Mouse (Mus musculus) MEL-GATA-1-ER (cell line): ENCODE results near the gene St3gal3.
A peak's percentile ranks its signal among the peaks of the same experiment; 100 is the strongest.

Experiments used
- DNase-seq: peaks from one replicate; pipeline ENCODE4 v3.0.0-alpha.2; 2012; ENCODE audit warnings: low read depth; ENCODE audit errors: extremely low read depth

St3gal3 gene

DNA sequence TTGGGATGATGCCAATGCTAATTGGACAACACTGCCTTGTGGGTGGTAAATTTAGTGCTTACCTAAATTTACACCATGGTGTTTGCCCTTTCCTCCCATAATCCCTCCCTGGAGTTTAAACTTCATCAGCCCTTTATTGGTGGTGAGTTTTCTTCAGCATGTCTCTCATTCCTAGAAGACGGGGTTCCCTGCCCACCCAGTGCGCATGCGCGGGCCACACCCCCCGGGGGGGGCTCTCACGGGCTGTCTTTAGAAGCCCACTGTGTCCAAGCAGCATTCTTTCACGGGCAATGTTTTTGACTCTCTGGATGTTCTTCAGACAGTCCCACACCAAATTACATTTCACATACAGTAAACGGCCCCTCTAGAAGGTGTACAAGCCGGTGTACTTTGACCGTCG is 44.3 kb downstream of the St3gal3 start:
- no peak for DNase-seq

DNA sequence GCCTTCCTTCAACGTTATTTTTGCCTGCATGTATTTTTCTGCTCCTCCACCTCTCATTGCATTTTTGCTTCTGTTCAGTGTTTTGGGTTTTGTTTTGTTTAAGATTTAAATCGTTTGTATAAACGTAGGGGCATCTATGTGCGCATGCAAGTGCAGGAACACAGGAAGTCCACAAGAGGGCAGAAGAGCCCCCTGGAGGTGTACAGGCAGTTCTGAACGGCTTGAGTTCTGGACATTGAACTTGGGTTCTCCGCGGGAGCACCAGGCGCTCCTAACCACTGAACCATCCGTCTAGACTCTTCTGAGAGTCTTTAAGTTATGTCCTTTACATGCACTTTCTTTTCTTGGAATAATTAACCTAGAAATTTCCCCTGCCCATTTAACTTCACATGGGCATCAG is 44.8 kb downstream of the St3gal3 start:
- DNase-seq, result no peak

DNA sequence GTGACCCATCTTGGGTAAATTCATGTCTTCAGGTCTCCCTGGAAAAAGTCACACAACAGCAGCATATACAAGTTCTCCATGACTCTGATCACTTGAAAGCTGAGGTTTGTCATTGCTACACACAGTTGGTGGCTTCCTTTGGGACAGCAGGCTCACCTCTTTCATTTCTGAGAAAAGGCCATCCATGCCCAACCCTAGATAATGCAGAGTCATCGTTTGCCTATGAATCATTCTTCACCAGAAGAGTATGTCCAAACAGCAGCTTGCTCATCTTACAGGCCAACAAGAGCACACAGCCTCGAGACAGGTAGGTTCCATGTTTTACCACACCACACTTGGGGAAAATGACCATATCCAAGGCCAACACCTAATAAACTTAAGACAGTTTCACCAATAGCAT is 45.9 kb downstream of the St3gal3 start:
- no peak for DNase-seq

DNA sequence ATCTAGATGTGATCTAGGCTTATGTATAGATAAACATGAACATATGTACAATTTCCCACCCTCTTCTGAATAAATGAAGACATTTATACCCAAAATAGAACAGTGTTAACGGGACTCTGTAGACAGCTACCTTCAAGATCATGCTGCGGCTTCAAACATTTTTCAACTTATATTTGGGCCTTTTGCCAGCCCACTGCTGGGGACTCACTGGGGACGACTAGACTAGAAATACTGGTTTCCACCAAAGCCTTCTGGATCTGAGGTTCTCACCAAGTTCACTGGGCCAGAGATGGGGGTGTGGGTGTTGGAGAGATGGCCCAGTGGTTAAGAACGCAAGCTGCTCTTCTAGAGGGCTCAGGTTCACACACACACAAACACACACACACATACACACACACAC is 49.7 kb downstream of the St3gal3 start:
- DNase-seq, result no peak

DNA sequence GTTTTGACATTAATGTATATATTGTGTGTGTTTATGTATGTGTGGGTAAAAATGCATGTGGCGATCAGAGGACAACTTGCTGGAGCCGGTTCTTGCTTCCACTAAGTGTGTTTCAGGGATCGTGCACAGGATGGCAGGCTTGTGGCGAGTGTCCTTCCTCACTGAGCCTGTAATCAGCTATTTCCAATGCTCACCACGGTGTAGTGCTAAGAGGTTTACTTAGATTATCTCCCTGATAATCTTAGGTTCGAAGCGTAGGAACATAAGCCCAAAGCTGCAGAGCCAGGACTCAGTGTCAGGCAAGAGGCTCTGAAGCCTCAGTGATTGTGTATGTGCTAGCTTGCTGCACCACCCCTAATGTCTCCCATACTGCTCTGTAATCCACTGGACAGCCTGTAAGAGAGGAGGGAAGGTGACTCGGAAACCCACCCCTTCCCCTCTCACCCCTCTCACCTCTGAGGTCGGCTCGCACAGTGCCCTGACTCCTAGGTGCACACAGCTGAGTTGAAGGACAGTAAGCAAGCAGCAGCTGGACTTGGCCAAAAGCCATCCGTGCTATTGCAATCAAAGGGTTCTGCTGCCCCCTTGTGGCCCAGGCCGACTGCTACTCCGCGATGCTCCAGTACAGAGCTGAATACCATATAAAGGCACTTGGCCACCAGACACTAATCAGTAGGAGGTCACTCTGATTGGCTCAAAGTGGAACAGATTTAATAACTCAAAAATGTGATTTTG is 51.3 kb downstream of the St3gal3 start:
- peak; percentile 65 for DNase-seq

DNA sequence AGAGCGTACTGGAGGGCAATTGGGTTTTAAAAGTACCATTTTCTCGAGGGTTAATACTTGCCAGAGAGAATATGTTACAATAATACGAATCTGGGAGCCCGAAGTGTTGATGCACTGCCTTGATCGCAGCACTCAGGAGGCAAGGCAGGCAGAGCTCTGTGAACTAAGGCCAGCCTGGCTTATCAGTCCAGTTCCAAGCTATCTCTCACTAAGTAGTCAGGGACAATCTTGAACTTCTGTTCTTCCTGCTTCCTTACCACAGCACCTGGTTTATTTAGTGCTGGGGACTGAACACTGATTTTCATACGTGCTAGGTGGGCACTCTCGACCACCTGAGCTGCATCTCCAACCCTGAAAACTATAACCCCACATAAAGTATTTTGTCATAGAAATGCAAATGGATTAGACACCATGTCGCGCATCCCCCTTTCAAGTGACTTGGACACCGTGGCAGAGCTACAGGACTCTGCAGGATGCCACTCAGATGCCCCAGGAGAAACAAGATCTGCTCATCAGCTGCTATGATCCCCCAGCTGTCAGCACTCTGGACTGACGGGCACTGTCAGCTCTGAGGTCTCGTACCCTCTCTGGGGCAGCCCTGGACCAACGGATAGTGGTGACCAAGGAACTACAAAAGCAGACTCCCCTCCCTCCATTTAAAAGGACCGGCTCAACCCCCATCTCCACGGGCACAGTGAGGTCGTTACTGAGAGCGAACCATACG is 52.9 kb downstream of the St3gal3 start:
- DNase-seq, result no peak

DNA sequence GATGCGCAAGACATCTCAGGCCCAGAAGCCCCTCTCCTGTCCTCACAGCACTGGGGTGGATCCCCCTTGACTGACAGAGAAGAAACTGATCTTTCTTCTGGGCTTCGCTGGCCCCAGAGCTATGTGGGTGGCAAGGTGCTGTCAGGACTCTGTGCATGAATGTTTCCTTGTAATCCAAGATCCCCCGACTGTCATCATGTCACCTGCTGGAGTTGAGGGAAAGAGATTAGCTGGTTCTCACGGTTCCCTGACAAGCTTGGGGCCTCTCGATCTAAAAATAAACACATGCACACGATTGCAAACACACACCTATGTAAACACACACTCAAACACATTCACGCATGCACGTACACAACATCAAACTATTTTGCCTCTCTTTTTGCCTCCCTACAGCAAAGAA is 54.2 kb downstream of the St3gal3 start:
- DNase-seq, result no peak

DNA sequence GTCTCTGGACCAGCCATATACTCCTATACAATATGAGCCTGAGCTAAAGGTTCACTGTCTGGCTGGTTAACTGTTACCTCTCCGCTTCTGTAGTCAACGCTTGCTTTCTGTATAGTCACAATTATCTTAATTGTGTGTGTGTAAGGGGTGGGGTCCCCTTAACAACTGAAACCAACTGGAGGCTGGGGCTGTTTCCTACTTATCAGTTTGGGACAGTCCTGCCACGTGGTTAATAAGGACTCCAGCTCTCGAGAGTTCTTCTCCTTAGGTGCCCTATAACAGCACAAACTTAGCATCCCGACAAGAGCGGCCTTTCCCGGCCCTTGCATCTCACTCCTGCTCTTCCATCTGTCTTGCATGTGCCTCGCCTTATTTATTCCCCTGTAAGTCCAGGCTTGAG is 55.5 kb downstream of the St3gal3 start:
- DNase-seq, result peak; percentile 91

DNA sequence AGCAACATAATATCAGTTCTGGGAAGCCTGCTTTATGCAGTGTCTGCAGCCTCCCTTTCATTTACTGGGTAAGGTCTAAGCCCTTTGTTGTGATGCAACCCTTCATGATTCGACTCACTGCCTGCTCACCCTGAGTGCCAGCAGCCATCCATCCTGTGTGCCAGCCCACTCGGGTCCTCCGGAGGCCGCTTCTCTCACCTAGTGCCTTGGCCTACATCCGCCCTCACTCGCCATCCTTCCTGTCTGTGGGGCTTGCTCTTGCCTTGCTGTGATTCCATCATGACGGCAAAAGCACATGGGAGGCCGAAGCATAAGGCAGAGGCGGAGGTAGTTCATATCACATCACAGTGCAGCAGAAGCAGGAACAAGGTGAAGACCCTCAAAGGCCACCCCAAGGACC is 56.1 kb downstream of the St3gal3 start:
- DNase-seq, result no peak

DNA sequence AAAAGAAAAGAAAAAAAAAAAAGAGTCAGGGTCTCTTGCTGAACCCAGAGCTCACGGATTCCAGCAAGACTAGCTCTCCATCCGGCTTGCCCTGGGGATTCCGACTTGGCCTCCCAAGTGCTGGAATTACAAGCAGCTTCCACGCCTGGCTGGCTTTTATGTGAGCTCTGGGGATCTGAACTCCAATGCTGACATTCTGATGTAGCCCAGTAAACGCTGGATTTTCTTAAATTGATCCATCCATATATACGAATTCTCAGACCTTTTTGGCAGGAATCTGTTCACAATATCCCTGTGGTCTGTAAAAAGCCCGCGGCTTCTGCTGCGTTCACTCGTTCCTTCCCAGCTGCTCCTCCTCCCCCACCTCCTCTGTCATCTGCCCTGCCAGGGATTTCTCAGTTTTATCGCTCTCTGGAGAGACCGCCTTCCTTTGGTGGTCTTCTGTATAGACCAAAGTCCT is 57.4 kb downstream of the St3gal3 start:
- DNase-seq, result no peak

DNA sequence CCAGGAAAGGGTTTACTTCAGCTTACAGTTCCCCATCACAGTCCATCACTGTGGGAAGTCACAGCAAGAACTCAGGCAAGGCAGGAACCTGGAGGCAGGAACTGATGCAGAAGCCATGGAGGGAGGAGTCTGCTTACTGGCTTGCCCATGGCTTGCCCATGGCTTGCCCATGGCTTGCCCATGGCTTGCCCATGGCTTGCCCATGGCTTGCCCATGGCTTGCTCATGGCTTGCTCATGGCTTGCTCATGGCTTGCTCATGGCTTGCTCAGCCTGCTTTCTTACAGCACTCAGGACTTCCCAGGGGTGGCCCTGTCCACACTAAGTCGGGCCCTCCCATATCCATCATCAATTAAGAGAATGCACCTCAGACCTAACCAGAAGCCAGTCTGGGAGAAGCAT is 58.1 kb downstream of the St3gal3 start:
- no peak for DNase-seq

DNA sequence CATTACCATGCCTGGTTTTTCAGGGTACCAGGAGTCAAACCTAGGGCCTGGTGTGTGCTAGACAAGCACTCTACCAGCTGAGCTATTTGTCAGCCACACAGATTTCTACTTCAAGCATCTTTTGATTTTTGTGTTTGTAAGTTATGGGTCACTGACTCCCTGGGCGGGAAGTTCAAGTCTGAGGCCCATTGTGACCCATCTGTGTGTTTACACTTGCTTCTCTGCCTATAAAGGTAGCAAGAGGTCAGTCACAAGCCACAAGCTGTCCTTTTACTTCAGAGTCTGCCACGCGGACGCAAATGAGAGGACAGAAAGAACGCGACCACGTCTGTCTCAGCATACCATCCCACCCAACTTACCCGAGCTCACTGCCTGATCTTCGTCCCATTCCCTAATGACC is 59.4 kb downstream of the St3gal3 start:
- DNase-seq, result no peak

DNA sequence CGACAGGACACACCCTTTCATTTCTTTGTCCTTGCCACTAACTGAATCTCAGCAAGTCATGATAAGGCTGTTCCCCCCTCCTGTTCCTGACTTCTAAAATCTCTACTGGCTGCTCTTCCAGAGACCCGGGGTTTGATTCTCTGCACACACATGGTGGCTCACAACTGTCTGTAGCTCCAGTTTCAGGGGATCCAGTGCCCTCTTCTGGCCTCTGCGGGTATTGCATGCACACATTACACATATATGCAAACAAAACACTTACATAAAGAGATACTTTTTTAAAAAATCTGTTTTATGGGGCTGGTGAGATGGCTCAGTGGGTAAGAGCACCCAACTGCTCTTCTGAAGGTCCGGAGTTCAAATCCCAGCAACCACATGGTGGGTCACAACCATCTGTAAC is 60.5 kb downstream of the St3gal3 start:
- no peak for DNase-seq

DNA sequence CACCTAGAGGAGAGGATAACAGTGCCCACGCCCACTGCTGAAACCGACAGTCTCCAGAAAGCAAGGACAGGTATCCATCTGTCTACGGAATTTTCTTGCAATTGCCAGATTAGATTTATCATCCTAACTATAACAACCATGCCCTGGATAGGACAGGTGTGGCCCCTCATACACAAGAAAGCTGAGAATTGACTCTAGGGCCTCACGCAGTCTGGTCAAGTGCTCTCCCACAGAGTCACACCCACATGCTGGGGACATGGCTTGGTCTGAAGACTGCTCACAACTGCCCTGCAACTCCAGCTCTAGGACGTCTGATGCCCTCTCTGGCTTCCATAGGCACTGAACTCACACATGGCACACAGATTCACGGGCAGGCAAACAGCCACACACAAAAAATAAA is 61.6 kb downstream of the St3gal3 start:
- DNase-seq, result no peak

DNA sequence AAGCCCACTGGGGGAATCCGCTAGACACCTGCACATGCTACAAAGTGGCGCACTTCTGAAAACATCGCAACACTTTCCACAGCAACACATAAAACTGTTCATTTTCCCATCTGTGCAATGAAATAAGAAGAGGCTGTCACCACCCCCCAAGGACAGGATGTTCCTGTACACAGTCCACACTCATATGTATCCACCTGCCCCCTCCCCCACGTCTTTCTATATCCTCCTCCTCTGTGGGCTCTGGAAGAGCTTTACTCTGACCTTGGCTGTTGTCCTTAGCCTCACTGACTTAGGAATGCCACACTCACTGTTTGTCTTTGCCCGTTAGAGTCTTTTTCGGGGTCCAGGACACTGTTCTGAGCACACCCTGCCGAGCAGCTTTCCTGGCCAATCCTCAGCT is 62.8 kb downstream of the St3gal3 start:
- no peak for DNase-seq

DNA sequence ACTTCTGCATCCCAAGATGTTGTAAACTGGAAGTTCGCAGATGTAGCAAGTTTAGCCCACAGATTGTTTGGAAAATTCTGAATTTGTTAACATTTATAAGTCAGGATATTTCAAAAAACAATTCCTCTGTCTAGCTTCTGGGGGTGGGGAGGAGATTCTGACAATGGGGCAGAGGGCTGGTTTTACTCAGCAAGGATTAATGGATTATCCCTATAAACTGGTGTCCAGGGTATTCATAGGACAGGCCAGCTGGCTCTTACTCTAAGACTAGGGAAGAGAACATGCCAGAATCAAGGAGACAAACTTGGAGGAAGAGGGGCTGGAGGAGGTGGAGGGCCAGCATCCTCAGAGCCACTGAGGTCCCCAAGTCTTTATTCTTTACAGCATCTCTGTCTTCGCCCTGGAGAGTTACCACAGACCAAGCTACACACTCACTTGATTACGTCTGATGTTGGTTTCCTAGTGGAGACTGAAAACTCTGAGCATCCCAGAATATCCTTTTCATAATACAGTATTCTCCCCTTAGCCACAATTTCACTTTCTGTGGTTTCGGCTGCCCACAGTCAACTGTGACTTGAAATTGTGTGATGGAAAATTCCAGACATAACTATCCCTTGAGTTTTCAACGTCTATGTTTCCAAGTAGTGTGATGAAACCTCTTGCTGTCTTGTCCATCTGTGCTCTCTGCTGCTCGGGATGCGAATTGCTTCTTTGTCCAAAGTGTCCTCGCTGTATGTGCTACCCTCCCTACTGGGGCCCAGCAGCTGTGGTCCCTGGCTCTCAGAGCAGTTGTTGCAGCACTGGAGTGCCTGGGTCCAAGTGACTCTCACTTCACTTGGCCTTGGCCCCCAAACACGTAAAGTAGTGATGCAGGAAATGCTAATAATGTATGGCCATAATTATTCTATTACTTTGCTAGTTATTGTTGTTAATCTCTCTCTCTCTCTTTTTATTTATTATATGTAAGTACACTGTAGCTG is 64.2 kb downstream of the St3gal3 start:
- no peak for DNase-seq

DNA sequence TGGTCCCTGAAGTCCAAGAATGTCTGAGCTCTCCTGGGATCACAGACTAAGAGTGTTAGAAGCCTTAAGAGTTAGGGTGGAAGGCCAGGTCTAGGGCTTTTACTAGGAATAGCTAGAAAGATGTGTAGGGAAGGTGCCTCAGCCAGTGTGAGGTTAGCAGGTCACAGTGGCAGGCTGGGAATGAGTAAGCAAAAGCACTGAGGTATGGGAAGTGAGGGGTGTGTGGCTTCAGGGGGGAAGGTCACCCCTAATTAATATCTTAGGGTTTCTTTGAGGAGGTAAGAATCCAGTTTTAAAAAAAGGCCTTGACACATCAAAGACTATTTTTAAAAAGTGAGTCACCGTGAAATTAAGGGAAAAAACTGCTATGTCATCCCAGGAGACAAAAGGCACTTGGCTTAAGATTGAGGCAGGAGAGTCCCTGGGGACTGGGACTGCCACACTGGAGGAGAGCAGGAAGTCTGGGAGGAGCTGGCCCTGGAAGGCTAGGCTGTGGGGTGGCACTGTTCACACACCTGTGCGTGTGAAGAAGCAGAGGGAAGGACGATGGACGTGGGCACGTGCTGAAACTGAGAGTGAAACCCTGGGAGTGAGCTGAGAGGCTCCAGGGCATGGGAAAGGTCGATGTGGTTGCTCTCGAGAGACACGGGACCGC is 72.8 kb downstream of the St3gal3 start:
- DNase-seq, result no peak

DNA sequence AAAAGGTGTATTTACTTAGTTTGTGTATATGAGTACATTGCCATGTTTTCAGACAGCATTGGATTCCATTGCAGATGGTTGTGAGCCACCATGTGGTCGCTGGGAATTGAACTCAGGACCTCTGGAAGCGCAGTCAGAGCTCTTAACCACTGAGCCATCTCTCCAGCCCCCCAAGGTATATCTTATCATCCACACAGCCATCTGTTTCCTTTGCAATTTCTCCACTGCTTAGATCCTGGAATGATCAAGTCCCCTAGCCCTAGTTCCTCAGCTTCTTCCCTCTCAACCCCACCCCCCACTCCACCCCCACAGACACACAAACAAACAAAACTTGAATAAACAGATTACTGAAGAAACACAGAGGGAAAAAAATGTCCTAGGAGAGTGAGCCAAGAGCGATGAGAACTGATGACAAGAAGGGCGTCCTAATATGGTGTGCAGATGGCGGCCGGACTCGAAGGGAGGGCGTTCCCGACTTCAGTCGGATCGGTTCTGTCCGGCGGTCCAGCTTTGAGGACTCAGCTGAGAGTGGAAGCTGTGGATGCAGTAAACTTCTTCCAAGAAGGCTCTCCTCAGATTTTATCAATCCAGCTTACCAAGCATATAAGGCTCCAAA is 73.7 kb downstream of the St3gal3 start:
- DNase-seq, result no peak

DNA sequence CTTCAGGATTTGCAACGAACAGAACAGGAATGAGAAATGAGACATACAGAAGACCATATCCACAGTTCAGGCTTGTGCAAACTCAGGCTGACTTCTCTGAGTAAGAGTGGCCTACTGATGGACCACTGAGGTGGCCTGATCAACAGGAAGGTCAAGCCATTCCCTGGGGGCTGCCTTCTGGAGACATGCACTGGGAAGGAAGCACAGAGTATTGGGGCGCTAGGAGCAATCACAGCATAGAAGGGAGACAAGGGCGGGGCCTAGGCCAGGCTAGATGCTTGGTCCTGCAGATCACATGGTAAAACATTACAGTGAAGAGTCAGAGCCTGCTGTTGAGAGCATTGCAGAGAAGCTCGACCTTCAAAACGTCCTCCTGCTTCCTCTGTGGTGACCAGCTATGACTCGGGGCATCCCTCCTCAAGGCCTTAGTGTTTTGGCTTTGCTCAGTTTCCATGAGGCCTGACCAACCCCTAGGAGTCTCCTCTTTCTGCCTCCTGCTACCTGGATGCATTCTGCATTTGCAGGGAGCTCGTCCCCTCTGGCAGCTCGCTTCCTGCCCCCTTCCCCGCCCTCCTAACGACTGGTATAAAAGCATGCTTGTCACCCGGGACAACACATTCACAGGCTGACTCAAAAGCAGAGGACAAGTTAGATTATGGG is 74.8 kb downstream of the St3gal3 start:
- no peak for DNase-seq

DNA sequence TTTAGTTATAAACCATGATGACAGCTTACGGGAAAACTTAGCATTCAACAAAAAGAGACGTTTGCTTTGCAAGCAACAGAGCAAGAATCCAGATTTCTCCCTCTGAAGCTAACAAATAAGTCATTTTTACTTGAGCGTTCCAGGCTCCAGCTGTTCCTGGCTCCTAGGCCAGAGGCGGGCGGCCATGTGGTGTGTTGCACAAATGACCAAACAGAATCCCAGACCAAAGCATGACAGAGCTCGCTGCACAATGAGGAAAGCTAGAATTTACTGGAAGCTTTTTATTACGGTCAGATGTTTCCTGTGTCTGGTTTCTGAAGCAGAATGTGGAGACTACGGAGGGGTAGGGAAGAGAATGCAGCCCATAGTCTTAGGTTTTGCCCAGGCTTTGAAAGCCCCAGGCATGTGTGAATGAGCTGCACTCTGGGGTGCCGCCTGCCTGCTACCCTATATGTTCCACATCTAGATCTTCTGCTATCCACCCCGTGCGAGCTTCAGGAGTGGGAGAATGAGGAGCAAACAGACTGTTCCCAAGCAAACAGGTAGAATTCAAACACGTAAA is 76.5 kb downstream of the St3gal3 start:
- no peak for DNase-seq
